Mouse (Mus musculus) layer of hippocampus, postnatal 14 days (tissue): Measurements from ENCODE around the gene Dnajb12. TPM values are rescaled to one million over a fixed set of nuclear protein-coding genes. Genes with fewer than 3 reads are reported as not detected.
A peak's percentile ranks its signal among the peaks of the same experiment; 100 is the strongest.

ENCODE experiments used
- DNase-seq, 2 experiments: peaks; one replicate each; pipeline ENCODE4 v3.0.0; 2021 to 2022; ENCODE audit warnings: low spot score in 2 of 2, mixed read lengths in 1 of 2
- total RNA-seq, 2 experiments: library from RNA; stranded (reverse); gene quantifications; 2 replicates each; pipeline ENCODE4 v1.2.3; 2021

Dnajb12 gene
- total RNA-seq, 2 experiments from 2014 or later: 48.0 to 50.1 TPM

DNA sequence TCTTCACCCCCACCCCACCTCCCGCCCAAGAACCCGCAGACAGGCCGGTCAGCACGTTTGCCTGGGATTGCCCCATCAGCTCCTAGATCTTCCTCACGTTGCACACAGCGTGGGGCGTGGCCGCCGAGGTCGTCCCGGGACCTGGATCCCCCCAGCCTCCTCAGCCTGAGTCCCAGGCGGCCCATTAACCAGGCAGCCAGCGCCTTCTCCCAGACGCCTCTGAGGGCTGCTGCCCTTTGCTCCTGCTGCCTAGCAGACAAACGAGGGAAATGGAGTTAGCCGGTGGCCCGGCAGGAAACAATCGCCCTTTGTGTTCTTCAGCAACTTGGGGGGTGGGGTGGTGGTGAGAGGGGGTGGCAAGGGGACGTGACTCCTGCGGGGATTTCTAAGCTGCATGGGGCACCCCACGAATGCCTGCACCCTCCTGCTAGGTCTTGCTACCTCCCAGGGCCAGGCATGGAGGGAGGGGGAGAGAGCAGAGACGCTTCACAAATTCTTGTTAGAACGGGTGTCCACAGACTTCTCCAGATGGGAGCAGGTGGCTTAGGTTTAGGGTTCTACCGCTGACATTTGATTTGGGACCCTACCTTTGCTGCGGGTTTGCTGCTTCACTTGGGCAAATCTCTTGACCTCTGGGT lies 32.3 kb downstream of the Dnajb12 start:
- no peak for DNase-seq

DNA sequence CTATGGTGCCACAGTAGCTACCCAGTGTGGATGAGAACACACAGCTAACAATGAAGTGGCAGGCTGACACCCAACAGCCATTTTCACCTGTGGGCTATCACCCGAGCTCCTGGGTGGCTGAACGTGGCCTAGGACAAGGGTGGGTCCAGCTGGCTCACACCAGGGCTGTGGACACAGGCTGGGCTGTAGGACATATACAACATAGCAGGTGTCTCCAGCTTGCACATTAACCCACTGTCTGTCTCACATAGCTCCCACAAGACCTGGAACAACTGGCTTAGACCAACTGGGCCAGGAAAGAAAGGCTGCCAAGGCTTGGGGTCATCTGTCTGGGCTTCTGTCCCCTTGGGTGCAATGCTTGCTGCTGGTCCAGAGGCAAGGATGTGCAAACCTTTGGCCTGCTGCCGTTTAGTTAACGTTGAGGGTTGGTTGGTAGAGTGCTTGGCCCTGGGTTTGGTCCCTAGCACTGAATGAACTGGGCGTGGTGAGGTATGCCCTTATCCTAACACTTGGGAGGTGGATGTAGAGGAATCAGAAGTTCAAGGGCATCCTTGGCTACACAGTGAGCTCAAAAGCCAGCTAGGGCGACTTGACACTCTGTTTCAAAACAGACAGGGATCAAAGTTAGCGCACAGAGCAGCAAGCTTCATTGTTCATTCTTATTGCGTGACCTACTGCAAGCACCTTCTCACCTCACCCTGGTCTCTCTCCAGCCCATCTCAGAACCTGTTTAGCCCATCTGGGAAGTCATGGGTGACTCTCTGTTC lies 36.0 kb downstream of the Dnajb12 start:
- no peak for DNase-seq

DNA sequence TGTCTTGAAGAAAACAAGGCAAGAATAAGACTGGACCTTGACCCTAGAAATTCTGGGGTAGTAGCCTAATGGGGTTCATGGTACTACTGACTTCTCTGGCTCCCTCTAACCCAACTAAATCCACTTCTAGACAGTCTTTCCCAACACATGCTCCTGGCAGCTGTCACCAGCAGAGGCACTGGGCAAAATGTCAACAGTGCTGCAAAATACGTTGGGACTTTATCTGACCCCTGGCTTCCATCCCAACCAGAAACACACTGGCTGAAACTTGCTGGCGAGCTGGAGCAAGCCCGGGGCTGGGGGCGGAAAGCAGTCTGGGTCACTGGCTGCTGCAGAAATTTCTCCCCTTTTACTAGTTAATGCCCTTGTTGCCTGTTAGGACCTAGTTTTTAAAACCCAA lies 36.8 kb downstream of the Dnajb12 start:
- peak in 1 of 2 experiments; percentile 37 for DNase-seq

DNA sequence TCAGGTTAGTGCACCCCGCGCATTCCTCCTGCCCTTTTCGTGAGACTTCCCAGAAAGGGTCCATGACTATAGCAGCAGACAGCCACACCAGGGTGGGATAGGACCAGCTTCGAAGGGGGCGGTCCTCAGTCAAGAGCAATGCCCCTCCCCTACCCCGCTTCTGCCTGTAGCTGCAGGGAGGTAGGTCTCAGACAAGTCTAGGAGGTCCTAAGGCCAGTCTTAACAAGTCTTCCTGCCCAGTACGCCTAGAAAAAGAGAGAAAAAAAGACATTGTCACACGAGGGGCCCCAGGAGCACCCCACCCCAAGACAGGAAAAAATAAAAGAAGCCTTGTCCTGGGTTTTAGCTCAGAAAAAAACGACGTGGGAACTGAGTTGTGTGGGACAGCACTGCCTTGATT lies 37.3 kb downstream of the Dnajb12 start:
- DNase-seq: no peak

DNA sequence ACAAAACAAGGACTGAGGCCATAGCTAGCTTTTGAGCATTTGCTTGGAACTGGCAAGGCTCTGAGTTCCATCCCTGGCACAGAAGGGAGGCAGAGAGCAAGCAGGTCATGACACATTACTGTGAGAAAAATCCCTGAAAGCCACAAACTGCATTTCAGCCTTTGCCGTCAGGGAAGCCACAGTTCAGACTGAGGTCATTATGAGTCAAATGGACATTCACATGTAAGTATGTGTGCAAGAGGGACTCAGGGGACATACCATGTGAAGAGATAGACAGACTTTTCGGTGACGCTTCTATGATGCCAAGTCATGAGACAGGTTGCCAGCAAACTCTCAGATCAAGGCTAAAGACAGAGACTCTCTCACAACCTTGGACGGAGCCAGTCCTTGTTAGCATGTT lies 38.8 kb downstream of the Dnajb12 start:
- no peak for DNase-seq

DNA sequence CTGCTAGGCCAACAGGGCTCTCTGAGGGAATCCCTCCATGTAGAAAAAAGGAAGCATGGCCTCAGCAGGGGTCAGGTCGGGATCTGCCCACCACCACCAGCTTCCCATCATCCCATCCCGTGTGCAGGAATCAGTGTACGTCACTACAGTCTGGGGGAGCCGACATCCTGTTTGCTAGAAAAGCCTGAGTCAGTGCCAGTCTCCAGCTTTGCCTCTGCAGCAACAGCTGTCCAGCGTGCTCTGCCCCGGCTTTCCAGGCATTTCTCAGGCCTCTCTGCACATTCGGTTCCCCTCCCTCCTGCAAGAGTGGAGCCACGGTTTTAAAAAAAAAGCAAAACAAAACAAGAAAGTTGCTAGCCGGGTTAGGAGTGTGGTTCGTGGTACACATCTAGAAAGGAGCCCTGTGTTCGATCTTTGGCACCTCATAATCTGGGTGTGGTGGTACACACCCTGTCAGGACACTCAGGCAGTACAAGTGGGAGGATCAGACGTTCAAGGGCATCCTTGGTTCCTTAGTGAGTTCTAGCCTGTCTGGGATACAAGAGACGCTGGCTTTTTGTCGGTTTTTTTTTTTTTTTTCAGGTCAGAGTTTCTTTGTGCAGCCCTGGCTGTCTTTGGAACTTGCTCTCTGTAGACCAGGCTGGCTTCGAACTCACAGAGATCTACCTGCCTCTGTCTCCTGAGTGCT lies 40.3 kb downstream of the Dnajb12 start:
- peak in 1 of 2 experiments; percentile 23 for DNase-seq

DNA sequence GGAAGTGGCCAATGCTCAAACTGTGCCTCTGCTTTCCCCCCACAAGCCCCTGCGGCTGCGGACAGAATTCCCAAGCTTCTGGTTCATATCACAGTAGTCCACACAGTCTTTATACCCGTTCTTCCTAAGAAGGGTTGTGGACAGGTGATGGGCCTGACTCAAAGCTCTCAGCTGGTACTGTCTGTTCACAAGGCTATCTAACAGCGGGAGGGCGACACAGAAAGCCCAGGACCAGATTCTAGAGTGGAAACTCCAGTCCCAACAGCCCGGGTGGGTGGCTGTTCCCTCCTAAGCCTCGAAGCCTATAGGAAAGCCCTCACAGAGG lies 41.1 kb downstream of the Dnajb12 start:
- no peak for DNase-seq

DNA sequence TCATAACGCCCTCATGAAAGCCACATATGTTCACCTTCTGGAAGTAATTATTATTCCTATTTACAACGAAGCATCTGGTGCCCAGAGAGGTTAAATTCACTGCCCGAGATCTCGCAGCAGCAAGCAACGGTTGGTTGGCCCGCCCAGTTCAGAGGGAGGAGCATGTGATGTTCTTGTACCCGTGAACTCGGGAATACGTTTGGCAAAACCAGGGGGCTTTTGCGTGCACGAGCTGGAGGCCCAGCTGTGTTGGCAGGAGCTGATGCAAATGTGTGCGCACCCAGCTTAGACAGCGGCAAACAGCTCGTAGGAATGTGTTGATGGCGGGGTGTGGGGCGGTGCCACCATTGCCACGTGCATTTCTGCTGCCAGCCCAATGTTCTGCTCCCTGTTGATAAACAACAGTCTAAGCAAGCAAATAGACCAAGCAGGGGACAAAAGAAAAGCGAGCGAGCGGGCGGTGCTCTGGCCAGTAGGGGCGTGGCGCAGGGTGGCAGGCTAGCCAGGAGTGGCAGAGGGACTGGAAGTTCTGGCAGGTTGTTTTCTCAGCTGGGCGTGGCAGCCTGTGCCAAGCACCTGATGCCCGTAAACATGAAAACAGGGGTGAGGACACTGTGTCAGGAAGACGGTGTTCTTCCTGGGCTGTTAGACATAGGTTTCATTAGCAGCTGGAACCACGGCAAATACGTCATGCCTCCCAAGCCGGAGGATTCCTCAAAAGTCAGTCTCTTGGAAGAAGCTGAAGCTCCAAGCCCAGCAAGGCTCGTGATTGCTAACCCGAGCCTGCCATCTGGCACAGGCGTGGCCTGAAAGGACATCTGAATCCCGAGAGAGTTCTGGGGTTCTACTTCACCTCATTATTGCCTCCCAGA lies 41.7 kb downstream of the Dnajb12 start:
- DNase-seq: peak in 1 of 2 experiments; percentile 64

DNA sequence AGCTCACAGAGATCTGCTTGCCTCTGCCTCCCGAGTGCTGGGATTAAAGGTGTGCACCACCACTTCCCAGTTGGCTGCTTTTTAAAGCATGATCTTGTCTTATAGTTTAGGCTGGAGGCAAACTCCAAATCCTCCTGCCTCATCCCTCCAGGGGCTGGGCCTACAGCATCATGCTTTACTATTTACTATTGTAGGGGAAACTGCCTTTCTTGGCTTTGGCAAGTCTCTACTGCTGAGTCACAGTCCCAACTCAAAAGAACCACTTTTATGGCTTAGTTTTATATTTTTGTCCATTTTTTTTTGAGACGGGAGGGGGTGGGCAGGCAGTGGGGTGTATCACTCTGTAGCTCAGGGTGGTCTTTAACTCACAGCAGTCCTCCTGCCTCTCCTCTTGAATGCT lies 44.1 kb downstream of the Dnajb12 start:
- DNase-seq: no peak

DNA sequence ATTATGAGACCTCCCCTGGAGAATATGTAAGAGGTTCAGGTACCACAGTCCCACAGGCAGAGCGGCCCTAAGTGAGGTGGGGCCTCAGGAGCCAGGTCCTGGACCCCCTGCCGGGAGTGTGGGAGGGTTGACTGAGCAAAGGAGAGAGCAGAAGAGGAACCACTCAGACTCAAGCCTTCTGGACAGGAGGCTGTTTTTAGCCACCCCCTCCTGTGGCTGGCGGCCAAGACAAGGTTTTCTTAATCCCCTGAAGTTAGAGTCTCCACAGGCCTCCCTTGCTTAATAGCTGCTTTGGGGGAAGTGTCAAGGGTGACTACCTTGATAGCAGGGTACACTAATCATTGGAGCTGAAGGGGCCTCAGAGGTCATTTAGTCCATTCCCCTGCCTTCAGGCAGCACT lies 44.9 kb downstream of the Dnajb12 start:
- DNase-seq: no peak

DNA sequence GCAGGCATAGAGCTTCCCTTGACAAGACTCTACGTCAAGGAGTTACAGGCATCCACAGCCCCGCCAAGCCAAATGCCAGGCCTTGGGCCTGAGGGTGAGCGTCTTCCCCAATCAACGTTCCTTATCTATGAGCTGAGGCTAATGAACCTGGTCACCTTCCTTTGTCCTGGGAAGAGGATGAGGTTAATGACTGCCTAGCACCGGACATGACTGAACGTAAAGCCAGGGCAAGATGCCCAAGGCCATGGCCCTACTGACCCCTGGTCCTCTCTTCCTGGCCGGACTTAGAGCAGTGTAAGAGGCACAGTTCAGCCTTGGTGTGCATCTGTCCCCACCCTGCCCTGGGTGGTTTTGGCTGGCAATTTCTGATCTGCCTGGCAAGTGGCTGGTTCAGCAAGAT lies 49.8 kb downstream of the Dnajb12 start:
- no peak for DNase-seq

DNA sequence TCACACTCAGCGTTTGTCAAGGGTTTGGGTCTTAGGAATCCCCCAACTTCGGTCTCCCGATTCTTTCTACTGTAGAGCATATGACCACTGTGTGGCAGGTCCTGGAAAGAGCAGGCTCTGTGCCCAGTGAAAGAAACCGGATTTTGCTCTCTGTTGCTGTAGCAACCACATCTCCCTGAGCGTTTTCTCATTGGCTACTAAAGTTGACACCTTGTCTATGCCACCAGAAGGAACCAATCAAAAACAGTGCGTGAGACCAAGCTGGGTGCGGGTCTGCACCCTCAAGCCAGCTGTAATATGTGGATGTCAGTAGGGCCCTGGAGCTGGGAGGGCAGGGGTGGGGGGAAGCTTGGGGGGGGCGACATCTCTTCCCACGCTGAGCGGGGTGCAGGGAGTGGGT lies 51.6 kb downstream of the Dnajb12 start:
- DNase-seq: no peak

DNA sequence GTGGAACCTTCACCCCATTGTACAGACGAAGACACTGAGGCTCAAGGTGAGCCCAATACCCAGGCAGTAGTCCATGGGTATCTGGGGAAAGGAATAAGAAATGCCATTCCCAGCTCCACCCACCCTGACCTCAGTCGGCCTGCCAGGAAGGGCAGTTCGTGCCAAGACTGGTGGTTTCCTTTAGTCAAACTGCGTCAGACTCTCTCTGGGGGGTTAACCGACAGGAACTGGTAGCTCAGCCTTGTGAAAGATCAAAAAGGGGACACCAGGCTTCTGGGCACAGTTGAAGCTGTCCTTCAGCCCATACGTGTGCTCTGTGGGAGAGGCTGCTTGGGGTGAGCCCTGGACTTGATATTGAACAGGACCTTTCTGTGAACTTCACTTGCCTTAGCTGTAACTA lies 53.2 kb downstream of the Dnajb12 start:
- no peak for DNase-seq

DNA sequence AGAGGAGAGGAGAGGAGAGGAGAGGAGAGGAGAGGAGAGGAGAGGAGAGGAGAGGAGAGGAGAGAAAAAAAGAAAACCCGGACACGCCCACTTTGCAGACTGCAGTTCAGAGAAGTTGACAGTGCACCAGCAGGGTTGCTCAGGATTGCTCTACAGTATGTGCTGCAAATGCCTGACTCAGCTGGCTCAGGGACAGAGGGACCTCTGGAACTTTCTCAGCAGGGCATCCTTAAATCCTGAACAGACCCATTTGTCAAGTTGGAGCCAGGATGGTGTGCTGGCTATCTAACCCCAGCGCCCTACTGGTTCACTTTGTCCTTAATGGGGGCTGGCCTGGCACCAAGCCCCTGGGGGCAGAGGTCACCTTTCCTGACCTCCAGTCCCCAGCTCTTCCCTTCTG lies 54.7 kb downstream of the Dnajb12 start:
- DNase-seq: no peak

DNA sequence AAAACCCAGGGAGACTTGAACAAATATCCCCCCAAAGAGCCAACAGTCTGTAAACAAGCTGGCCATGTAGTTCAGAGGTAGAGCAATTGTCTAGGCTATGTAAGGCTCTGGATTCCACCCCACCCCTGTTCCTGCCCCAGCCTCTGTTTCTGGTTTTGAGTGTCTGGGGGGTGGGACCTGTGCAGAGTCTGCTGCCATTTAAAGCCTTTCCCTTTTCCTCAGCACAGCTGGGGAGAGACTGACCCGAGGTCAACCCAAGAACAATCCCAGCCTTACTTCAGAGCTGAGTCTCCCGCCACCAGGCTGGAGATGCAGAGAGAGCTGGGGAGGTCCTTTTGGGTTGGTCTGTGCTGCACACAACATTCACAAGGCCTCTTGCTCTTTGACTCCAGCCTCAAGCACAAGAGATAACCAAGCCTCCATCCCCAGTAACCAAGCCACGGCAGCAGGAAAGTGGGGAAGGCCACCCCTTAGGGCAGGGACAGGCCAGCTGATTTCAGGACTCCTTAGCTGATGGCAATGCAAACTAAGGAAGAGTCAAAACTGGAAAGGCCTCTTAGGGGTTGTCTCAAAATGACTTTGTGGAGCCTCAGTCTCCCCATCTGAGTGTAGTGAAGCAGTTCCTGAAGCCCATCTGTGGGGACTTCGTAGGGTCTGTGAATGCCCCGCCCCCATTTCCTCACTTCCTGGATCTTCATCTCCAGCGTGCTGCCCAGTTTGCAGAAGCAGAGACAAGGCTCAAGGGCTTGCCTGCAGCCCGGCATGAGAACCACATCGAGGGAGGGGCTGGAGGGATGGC lies 56.9 kb downstream of the Dnajb12 start:
- no peak for DNase-seq

DNA sequence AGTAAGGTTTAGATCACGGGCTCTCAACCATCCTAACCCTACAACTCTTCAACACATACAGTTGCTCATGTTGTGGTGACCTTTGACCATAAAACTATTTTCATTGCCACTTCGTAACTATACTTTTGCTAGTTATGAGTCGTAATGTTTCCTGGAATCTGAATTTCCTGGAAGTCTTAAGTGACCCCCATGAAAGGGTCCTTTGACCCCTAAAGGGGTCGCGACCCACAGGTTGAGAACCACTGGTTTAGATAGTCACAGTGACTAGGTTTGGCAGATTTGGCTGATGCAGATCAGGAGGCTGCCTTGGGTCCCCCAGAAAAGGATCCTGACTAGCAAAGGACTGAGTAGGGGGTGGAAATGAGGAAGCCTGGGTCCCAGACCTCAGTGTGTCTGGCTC lies 59.3 kb downstream of the Dnajb12 start:
- DNase-seq: no peak

DNA sequence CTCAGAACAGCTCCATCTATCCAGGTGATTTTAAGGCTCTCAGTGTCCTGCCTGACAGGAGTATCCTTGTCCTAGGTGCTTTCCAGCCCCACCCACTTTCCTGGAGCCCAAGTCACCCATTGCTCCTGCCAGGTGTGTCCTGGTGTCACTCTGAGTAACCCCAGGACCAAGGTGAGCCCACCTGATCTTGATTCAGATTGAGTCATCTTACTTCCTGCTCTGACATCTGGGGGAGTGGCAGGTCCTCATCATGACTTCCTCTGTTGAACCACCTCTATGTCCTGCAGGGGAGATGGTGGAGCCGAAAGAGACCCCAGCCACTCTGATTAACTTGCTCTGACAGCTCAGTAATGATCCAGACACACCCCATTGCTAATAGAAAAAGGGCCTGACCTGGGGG lies 59.7 kb downstream of the Dnajb12 start:
- no peak for DNase-seq

DNA sequence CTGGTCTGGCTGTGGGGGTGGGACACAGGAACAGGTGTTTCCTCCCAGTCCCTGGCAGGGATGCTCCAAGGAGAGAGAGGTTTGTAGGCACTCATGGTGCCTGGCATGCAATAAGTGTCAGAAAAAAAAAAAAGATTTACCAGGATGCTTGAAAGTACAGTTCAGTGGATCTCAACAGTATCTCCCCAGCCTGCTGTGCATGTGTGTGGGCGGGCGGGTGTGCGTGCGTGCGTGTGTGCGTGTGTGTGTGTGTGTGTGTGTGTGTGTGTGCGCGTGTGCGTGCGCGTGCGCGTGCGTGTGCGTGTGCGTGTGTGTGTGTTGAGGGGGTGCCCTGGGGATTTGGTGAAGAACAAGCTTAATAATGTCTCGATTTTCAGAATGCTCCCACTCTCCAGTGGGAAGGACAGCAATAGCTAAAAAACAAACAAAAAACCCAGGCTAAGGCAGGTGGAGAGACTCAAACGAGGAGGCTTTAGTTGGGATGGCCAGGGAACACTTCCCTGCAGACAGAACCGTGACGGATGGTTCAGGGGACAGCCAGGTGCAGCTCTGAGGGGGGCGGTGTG lies 63.0 kb downstream of the Dnajb12 start:
- no peak for DNase-seq

DNA sequence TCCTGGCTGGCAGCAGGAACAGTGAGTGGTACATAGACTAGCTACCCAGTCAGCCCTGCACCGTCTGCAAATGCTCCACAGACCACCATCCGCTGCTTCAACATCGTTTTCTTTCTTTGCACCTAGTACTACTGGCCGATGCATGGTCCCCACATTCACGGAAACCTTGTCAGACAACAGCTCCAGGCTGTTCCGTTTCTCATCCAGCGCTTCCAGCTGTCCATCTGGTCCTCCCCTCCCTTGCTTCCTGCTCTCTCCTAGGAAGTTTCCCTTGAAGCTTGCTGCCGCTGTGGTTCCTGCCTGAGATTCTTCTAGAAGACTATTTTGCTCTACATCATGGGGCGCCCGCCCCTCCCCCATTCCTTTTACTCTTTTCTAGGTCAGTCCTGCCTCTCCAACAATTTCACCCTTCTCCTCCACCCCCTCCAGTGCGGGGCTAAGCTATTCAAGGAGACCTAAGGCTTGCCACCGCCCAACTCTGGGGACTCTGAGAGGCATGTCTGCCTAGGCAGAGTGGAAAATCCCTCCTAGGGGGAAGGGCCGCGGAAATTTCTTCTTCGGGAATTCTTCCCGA lies 63.6 kb downstream of the Dnajb12 start:
- DNase-seq: peak in 1 of 2 experiments; percentile 74

DNA sequence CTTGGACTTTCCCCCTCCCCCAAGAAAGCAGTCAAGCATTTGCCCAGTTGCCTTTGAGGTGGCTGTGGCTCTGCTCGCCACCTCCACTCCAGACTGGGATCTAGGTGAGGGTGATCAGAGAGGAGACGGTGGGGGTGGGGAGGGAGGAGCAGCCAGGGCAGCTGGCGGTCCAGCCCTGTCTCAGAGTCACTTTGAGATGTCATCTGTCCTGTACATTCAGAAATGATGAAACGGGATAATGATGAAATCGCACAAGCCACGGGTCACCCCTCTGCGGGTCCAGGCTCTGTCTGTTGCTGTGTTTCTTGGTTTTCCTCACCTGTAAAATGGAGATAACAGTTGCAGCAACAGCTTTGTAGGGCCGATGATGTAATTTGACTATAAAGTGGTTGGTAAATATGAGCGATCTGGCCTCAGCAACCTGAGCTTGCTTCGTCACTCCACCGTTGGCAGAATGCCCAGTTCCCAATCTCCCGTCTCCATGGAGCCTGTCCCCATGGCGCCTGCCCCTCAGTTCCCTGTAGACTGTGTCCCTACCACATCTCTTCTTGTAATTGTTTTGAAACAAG lies 64.1 kb downstream of the Dnajb12 start:
- DNase-seq: peak; percentile 83 to 90
